Mouse (Mus musculus) c-Kit-positive CD71-positive TER-119-negative erythroid progenitor cells, embryonic 14.5 days (primary cell): Measurements from ENCODE around the gene Gm5475.
A peak's percentile ranks its signal among the peaks of the same experiment; 100 is the strongest.
"Not testable (repeated sequence)": the region's sequence is repeated elsewhere in the genome, so short reads cannot be mapped to it uniquely, and the experiment has no call there.

Source experiments
- DNase-seq: peaks from one replicate; pipeline ENCODE4 v3.0.0-alpha.2; 2013; ENCODE audit warnings: low read depth

The Gm5475 gene

GRCm38 (mm10) chr15:100421758-100422197 is at the start of gene Gm5475:
Gene Gm5475, plus strand, starts transcription at chr15:100422147.
- not testable (repeated sequence) for DNase-seq

- peak; percentile 53 for DNase-seq
Observed at GRCm38 (mm10) chr15:100375066-100375465, 46.9 kb upstream of the Gm5475 start.

- DNase-seq: not testable (repeated sequence)
Observed at GRCm38 (mm10) chr15:100377847-100378505, 44.0 kb upstream of the Gm5475 start.

- no peak for DNase-seq
Observed at GRCm38 (mm10) chr15:100379658-100380057, 42.3 kb upstream of the Gm5475 start.

GRCm38 (mm10) chr15:100380104-100380503 is 41.8 kb upstream of the Gm5475 start:
- no peak for DNase-seq

- DNase-seq: no peak
Observed at GRCm38 (mm10) chr15:100385705-100386104, 36.2 kb upstream of the Gm5475 start.

GRCm38 (mm10) chr15:100387544-100388223 is 34.3 kb upstream of the Gm5475 start:
- no peak for DNase-seq

- no peak for DNase-seq
Observed at GRCm38 (mm10) chr15:100388224-100388835, 33.6 kb upstream of the Gm5475 start.

- DNase-seq: no peak
Observed at GRCm38 (mm10) chr15:100388886-100389285, 33.1 kb upstream of the Gm5475 start.

- DNase-seq: peak; percentile 24
Observed at GRCm38 (mm10) chr15:100391066-100391465, 30.9 kb upstream of the Gm5475 start.

GRCm38 (mm10) chr15:100391599-100391998 is 30.3 kb upstream of the Gm5475 start:
- DNase-seq: peak; percentile 60

- DNase-seq: no peak
Observed at GRCm38 (mm10) chr15:100393016-100393415, 28.9 kb upstream of the Gm5475 start.

GRCm38 (mm10) chr15:100395561-100395960 is 26.4 kb upstream of the Gm5475 start:
- no peak for DNase-seq

- DNase-seq: no peak
Observed at GRCm38 (mm10) chr15:100400592-100401250, 21.2 kb upstream of the Gm5475 start.

GRCm38 (mm10) chr15:100401811-100402210 is 20.1 kb upstream of the Gm5475 start:
- no peak for DNase-seq

GRCm38 (mm10) chr15:100402347-100402746 is 19.6 kb upstream of the Gm5475 start:
- DNase-seq: no peak

GRCm38 (mm10) chr15:100402798-100403197 is 19.1 kb upstream of the Gm5475 start:
- DNase-seq: no peak

- no peak for DNase-seq
Observed at GRCm38 (mm10) chr15:100403318-100404000, 18.5 kb upstream of the Gm5475 start.

GRCm38 (mm10) chr15:100406088-100406487 is 15.9 kb upstream of the Gm5475 start:
- DNase-seq: no peak

GRCm38 (mm10) chr15:100410918-100411672 is 10.9 kb upstream of the Gm5475 start:
- DNase-seq: peak; percentile 85

- no peak for DNase-seq
Observed at GRCm38 (mm10) chr15:100411731-100412130, 10.2 kb upstream of the Gm5475 start.
